Mouse (Mus musculus): ENCODE results near the gene Gm10061.

GRCm38 (mm10) chr16:89188621-89189020 lies 37.7 kb downstream of the Gm10061 start:
- TF ChIP-seq CTCF (IDR thresholded peaks at IDR 0.05; ENCODE audit: extremely low read depth, insufficient read length, insufficient replicate concordance, low read depth, low read length) (no peak), POLR2A (IDR thresholded peaks at IDR 0.05; ENCODE audit: low read depth, low read length) (no peak)
